Mouse (Mus musculus) left cerebral cortex, postnatal 10 days (tissue): ENCODE measurements around the gene Rai2. TPM values are rescaled to one million over a fixed set of nuclear protein-coding genes. Genes with fewer than 3 reads are reported as not detected.
A peak's percentile ranks its signal among the peaks of the same experiment; 100 is the strongest.

Experiments used
- DNase-seq, 2 experiments: peaks; one replicate each; pipeline ENCODE4 v3.0.0; 2021 to 2022; ENCODE audit warnings: low spot score in 2 of 2, mixed read lengths in 1 of 2; ENCODE audit errors: extremely low spot score in 1 of 2
- intact Hi-C: fragments of 180-260 bp; cut with DNase I; formaldehyde crosslinking; loops from one replicate; pipeline ENCODE4 v1.15.1; 2025
- total RNA-seq, 2 experiments: library from RNA; stranded (reverse); gene quantifications; 2 replicates each; pipeline ENCODE4 v1.2.3; 2021

The Rai2 gene
- 10 to 100 TPM in 1 of 2 experiments, 1 to 10 TPM in 1; 9.8 to 12.1 TPM for total RNA-seq

GRCm38 (mm10) chrX:161716865-161717763, at the start of gene Rai2:
Gene Rai2, plus strand, starts transcription at chrX:161717069.
- peak in 1 of 2 experiments; percentile 55 for DNase-seq
- intact Hi-C loops = no loop called here

- intact Hi-C loops = no loop called here
- peak in 1 of 2 experiments; percentile 7 for DNase-seq
These were observed 27.5 kb upstream of the Rai2 start for GRCm38 (mm10) chrX:161689336-161689735.

- no peak for DNase-seq
- intact Hi-C loops = no loop called here
These were observed 385 bp upstream of the Rai2 start for GRCm38 (mm10) chrX:161716503-161716864.

GRCm38 (mm10) chrX:161717764-161718382, 1.0 kb downstream of the Rai2 start:
- intact Hi-C loops = no loop called here
- peak in 1 of 2 experiments; percentile 23 for DNase-seq

- intact Hi-C loops = no loop called here
- DNase-seq = peak in 1 of 2 experiments; percentile 16
These were observed 1.7 kb downstream of the Rai2 start for GRCm38 (mm10) chrX:161718548-161718947.

- intact Hi-C loops = loop anchor here (5.0 kb wide), 1 partner anchor 61 kb away; no protein-coding TSS in a partner anchor
- no peak for DNase-seq
These were observed 4.2 kb downstream of the Rai2 start for GRCm38 (mm10) chrX:161721082-161721481.

GRCm38 (mm10) chrX:161723391-161723808, 6.5 kb downstream of the Rai2 start:
- DNase-seq = no peak
- intact Hi-C loops = loop anchor here (5.0 kb wide), 1 partner anchor 59 kb away; no protein-coding TSS in a partner anchor

- DNase-seq = no peak
- intact Hi-C loops = no loop called here
These were observed 9.4 kb downstream of the Rai2 start for GRCm38 (mm10) chrX:161726257-161726656.

- no peak for DNase-seq
- intact Hi-C loops = no loop called here
These were observed 11.6 kb downstream of the Rai2 start for GRCm38 (mm10) chrX:161728507-161728906.

- DNase-seq = no peak
These were observed 13.2 kb downstream of the Rai2 start for GRCm38 (mm10) chrX:161730026-161730425.

GRCm38 (mm10) chrX:161731859-161732258, 15.0 kb downstream of the Rai2 start:
- no peak for DNase-seq
- intact Hi-C loops = no loop called here

More at GRCm38 (mm10) chrX:161730026-161730425, 13.2 kb downstream of the Rai2 start:
- intact Hi-C loops = no loop called here

- no peak for DNase-seq
- intact Hi-C loops = no loop called here
These were observed 16.9 kb downstream of the Rai2 start for GRCm38 (mm10) chrX:161733581-161734309.

GRCm38 (mm10) chrX:161734310-161734676, 17.4 kb downstream of the Rai2 start:
- no peak for DNase-seq
- intact Hi-C loops = no loop called here

GRCm38 (mm10) chrX:161739374-161739773, 22.5 kb downstream of the Rai2 start:
- intact Hi-C loops = no loop called here
- no peak for DNase-seq

- no peak for DNase-seq
- intact Hi-C loops = no loop called here
These were observed 26.2 kb downstream of the Rai2 start for GRCm38 (mm10) chrX:161743080-161743479.

GRCm38 (mm10) chrX:161745296-161745695, 28.4 kb downstream of the Rai2 start:
- intact Hi-C loops = no loop called here
- DNase-seq = no peak

- no peak for DNase-seq
- intact Hi-C loops = no loop called here
These were observed 30.5 kb downstream of the Rai2 start for GRCm38 (mm10) chrX:161747337-161747736.

- DNase-seq = no peak
- intact Hi-C loops = no loop called here
These were observed 36.6 kb downstream of the Rai2 start for GRCm38 (mm10) chrX:161753514-161753913.

GRCm38 (mm10) chrX:161776321-161776962, 59.6 kb downstream of the Rai2 start:
- intact Hi-C loops = no loop called here
- DNase-seq = no peak
